Mouse (Mus musculus): Measurements from ENCODE around the gene BC067074.

Gene BC067074

DNA sequence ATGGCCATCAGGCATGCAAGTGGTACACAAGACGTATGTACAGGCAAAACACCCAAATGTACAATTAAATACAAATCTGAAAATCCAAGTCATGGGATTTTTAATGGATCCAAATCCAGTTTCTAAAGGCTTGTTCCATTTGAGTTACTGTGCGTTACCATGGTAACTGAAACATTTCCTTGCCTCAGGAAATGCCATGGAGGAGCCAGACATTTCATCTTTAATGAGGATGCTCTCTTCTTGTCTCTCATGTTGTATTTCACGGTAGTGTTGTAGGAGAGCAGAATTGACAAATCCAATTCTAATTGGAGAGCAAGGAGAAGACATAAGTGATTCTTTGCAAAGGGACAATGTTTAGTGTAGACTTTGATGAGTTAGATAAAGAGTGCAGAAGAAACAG is 31.3 kb downstream of the BC067074 start:
- DNase-seq: no peak

GRCm38 (mm10) chr13:113325678-113326077 is 32.7 kb downstream of the BC067074 start:
- no peak for DNase-seq

GRCm38 (mm10) chr13:113332256-113332655 is 39.3 kb downstream of the BC067074 start:
- DNase-seq: no peak

GRCm38 (mm10) chr13:113333374-113333773 is 40.4 kb downstream of the BC067074 start:
- DNase-seq: no peak

GRCm38 (mm10) chr13:113333931-113334330 is 41.0 kb downstream of the BC067074 start:
- no peak for DNase-seq

GRCm38 (mm10) chr13:113334773-113335172 is 41.8 kb downstream of the BC067074 start:
- no peak for DNase-seq

- DNase-seq: peak; percentile 49
Measured at GRCm38 (mm10) chr13:113337223-113337858, 44.4 kb downstream of the BC067074 start.

DNA sequence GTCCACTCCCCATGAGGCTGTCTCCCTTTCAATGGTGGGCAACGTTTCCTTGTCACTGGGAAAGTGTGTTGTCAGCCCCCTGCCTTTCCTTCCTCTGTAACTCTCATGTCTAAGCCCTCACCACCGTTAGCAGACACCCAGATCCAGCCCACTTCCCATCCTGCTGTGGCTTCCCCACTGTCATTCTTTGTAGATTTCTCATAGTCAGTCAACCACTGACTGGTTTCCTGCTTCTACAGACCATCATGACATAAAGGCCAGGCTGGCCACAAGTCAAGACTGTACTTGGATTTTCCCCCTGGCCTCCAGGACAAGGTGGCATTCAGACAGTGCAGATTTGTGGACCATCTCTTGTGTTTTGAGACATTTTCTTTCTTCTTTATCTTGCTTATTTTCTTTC is 47.7 kb downstream of the BC067074 start:
- DNase-seq: no peak

DNA sequence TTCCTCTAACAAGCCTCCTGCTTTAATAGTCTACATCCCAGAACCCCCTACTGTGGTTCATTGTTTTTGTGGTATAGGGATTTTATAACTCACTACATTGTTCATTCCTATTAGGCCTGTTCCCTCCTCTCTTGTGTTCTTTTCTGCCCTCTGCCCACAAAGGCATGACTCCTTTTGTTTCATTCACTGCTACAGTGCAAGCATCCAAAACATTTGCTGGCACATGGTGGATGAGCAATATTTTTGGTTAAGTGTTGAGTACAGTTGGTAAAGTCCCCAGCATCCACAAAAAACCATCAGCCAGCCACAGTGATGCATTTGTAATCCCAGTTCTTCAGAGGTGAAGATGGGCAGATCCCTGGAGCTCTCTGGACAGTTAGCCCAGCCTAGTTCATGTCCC is 48.2 kb downstream of the BC067074 start:
- no peak for DNase-seq

- DNase-seq: no peak
Measured at GRCm38 (mm10) chr13:113342355-113342919, 49.5 kb downstream of the BC067074 start.

DNA sequence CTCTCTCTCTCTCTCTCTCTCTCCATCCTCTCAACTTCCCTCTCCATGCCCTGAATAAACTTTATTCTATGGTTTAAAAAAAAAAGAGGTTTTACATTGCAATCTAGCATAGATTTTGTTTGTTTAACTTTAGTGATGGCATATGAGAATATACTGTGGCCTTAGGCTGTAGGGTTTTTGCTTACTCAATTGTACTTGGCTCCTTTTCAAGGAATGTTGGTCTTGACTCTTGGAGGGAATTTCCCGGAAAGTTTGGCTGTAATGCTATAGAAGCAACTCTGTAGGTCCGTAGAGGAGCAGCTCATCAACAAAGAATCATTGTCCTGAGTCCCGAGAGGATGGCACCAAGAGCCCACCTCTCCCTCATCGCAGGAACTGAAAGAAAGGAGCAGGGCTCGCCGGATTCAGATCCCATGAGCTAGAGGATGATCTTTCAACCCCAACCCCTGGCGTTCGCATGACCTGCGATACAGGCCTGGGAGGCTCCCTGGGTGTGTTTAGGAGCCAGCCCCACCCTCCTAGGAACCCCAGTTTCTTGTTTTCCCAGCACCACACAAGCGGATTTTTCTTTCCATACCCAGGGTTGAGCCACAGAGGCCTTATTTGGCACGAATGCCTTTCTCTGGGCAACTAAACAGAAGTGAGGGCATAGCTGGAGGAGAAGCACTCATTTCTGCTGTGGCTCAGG is 57.9 kb downstream of the BC067074 start:
- no peak for DNase-seq

GRCm38 (mm10) chr13:113353546-113353945 is 60.6 kb downstream of the BC067074 start:
- DNase-seq: no peak

DNA sequence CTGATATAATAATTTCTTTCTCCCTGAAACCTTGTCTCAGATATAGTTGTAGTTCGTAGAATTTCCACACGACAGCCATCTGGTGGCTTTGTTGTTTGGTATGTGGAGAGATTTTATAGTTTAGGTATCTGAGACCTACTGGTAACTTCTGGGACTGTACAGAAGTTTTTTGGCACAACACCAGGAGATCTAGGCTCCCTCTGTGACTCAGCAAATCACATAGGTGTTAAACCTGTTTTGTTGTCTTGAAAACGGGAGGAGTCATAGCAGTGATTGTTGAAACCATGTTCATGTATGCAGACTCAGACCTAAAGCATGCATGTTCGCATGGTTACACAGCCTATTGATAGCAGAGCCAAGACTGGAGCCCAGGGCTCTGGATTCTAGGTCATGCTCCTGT is 61.0 kb downstream of the BC067074 start:
- DNase-seq: no peak

DNA sequence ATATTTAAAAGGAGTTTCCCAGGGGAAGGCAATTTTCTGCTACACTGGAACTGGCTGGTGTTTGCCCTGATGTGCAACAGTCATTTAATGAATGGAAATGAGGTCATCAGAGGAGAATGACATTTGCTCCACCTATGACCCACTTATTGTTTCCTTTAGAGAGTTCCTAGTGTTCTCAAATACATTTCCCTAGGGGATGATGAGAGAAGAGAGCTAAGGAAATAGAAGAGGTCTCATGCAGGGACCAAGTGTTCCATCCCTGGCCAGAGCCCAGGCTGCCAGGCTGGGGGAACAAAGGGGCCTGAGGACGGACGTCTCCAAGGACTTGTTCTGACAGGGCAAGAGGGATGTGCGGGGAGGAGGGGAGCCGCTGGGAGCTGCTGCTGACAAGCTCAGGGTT is 62.1 kb downstream of the BC067074 start:
- no peak for DNase-seq

GRCm38 (mm10) chr13:113357438-113358144 is 64.6 kb downstream of the BC067074 start:
- no peak for DNase-seq

DNA sequence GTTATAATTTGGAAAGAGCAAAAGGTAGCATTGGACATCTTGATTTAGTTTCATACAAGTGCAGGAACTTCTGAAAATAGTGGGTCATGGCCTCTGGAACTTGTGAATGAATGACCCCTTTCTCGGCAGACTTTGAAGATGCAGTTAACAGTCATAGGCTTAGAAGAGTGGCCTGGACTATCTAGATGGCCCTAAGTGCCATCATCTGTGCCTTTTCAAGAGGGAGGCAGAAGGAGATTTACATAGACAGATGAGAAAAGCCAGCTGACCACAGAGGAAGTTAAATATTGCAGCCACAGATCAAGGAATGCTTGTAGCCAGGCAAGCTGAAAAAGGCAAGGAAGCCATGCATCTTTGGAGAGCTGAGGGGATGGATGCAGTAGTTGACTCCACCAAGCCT is 66.7 kb downstream of the BC067074 start:
- DNase-seq: no peak

GRCm38 (mm10) chr13:113365976-113366375 is 73.0 kb downstream of the BC067074 start:
- no peak for DNase-seq

DNA sequence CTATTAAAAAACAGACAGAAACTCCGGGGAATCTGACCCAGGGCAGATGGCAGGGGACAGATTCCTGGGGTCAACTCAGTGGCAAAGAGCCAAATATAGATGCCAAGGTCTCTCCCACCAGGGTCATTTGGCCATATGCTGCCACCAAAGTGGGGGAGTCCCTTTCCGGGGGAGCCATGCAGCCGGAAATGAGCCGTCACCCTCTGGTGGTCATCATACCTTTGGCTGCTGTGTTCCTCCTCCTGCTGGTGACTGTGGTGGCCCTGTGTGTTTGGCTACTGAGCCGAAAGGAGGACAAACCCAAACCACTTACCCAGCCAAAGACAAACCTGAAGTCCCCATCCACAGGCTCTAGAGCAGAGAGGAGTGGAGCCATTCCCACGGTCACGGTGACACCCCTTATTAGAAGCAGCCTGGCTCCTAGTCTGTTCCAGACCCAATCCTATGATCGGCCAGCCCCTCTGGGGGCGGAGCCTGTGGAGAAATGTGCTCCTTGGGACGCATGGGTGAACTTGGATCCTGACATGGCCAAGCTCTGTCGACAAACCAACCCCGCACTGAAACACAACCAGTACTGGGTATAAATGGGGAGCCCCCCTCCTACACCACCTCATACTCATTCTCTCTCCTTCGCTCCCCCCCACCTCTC is 76.1 kb downstream of the BC067074 start:
- DNase-seq: no peak

GRCm38 (mm10) chr13:113369622-113370021 is 76.7 kb downstream of the BC067074 start:
- no peak for DNase-seq

DNA sequence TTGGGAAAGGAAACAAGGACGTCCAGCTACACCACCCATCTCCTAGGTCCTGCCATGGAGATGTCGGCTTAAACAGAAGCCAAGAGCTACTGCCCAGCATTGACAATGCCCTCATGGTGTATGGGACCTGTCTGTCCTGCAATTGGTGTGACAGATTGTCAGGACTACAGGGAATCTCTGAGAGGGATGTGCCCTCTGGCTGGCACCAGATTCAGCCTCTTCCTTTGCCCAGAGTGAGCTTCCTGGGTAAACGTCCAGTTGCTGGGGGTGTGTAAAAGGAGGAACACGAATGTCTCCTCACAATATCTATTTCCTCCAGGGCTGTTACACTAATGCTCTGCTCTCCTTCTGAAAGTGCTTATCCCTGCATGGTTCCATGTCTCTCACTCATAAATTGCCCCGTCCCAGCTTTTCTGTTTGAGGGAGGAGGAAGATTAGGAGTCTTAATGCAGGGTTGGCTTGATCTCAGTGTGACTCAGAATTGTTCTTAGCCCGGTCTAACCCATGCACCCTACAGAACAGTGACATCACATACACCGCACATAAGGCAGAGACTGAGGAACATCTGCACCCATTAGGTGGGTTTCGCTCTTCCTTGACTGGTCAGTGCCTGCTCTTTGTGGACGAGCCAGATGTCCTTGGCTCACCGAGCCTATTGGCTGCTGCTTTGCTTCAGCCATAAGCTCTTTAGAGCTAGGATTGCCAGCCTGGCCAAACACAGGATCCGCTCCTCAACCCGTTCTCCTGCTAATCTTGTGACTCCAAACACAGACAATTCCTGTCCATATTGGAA is 80.5 kb downstream of the BC067074 start:
- no peak for DNase-seq

GRCm38 (mm10) chr13:113374084-113374405 is 81.1 kb downstream of the BC067074 start:
- DNase-seq: no peak

DNA sequence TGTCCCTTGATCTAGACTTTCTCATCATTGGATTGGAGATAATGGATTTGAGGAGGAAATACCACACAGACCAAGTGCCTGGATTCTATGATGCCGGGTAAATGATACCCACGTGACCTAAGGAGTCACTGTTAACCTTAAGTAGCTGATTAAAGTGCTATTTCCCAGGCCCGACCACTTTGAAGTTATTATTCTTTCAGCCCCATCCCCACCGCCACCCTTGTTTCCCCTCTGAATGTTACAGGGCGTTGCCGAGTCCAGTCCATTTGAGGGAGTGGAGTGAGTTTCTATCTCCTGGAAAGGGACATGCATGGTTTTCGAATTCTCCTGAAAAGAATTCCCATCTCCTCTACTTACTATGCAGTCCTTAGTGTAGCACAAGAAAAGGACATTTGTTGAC is 84.7 kb downstream of the BC067074 start:
- DNase-seq: no peak

- no peak for DNase-seq
Measured at GRCm38 (mm10) chr13:113378980-113379410, 86.0 kb downstream of the BC067074 start.
